Mouse (Mus musculus): ENCODE results near the gene Rangrf. TPM values are rescaled to one million over a fixed set of nuclear protein-coding genes. Genes with fewer than 3 reads are reported as not detected.
A peak's percentile ranks its signal among the peaks of the same experiment; 100 is the strongest.

Rangrf gene
- total and polyA plus RNA-seq, 3 experiments: 159 to 207 TPM; not detected in 1

- TF ChIP-seq TCF12 (IDR thresholded peaks at IDR 0.05; ENCODE audit: low read depth, low read length): peak; percentile 75
- TF ChIP-seq CTCF (IDR thresholded peaks at IDR 0.05 in 2 of 3, conservative IDR thresholded peaks at IDR 0.05 in 1 of 3; ENCODE audit: control insufficient read depth in 1 of 3, insufficient read depth in 1 of 3, low read depth in 2 of 3, low read length in 3 of 3, poor library complexity in 1 of 3, severe bottlenecking in 1 of 3): no peak
- TF ChIP-seq BHLHE40 (IDR thresholded peaks at IDR 0.05; ENCODE audit: borderline replicate concordance, low read depth, low read length): no peak
- no peak for TF ChIP-seq ZMIZ1 (IDR thresholded peaks at IDR 0.05; ENCODE audit: low read depth, low read length)
- TF ChIP-seq CHD1 (IDR thresholded peaks at IDR 0.05; ENCODE audit: low read depth, low read length): no peak
- TF ChIP-seq POLR2A (IDR thresholded peaks at IDR 0.05; ENCODE audit: control insufficient read depth in 1 of 2, insufficient read depth in 1 of 2, low read depth in 1 of 2, low read length in 2 of 2, poor library complexity in 1 of 2): no peak
- no peak for TF ChIP-seq JUND (IDR thresholded peaks at IDR 0.05; ENCODE audit: low read depth, low read length)
- TF ChIP-seq MYB (IDR thresholded peaks at IDR 0.05; ENCODE audit: low read depth, low read length): peak; percentile 72
- no peak for TF ChIP-seq CHD2 (IDR thresholded peaks at IDR 0.05; ENCODE audit: low read length)
- peak; percentile 76 to 78 for TF ChIP-seq EP300 (IDR thresholded peaks at IDR 0.05; ENCODE audit: low read depth in 1 of 2, low read length in 2 of 2)
These were observed 50.2 kb downstream of the Rangrf start (continued) for GRCm38 (mm10) chr11:68924749-68925148.

- TF ChIP-seq MEF2A (IDR thresholded peaks at IDR 0.05; ENCODE audit: extremely low read depth, insufficient replicate concordance, low read depth, low read length, poor library complexity, severe bottlenecking): no peak
- TF ChIP-seq MXI1 (IDR thresholded peaks at IDR 0.05; ENCODE audit: low read depth, low read length): no peak
- TF ChIP-seq UBTF (IDR thresholded peaks at IDR 0.05; ENCODE audit: borderline replicate concordance, insufficient read depth, low read depth, low read length): no peak
- TF ChIP-seq USF1 (IDR thresholded peaks at IDR 0.05; ENCODE audit: low read depth, low read length): no peak
- TF ChIP-seq MYC (IDR thresholded peaks at IDR 0.05; ENCODE audit: low read depth, low read length): no peak
- no peak for TF ChIP-seq CHD1 (IDR thresholded peaks at IDR 0.05; ENCODE audit: low read depth, low read length)
- TF ChIP-seq GABPA (IDR thresholded peaks at IDR 0.05; ENCODE audit: low read depth, low read length): no peak
- TF ChIP-seq ZC3H11A (IDR thresholded peaks at IDR 0.05; ENCODE audit: low read depth, low read length): no peak
- no peak for TF ChIP-seq SIN3A (IDR thresholded peaks at IDR 0.05; ENCODE audit: low read length)
- Histone ChIP-seq H3K36me3 (ENCODE audit: control insufficient read depth in 1 of 2, insufficient read depth in 2 of 2, low read length in 2 of 2) (peaks cover 0 to 8% of the 10 kb centered on the region in 2 experiments; a peak in 2 of 4 replicates), H3K79me2 (ENCODE audit: control insufficient read depth, insufficient read depth, low read length, poor library complexity) (no peaks in the 10 kb centered on the region), H3K27ac (ENCODE audit: control insufficient read depth, low read depth, low read length) (no peak overlapping the region), H3K9ac (ENCODE audit: control insufficient read depth, low read depth, low read length, poor library complexity, severe bottlenecking) (no peak overlapping the region), H3K27me3 (ENCODE audit: control insufficient read depth in 1 of 2, insufficient read depth in 2 of 2, low read length in 2 of 2) (0 out of 4 replicates have a peak, but pooled peaks cover 0 to 3% of the 10 kb centered on the region in 2 experiments), H3K4me1 (ENCODE audit: control insufficient read depth in 1 of 2, insufficient read depth in 2 of 2, low read length in 2 of 2) (peaks cover 9 to 12% of the 10 kb centered on the region in 2 experiments), H3K9me3 (replicated peaks; ENCODE audit: insufficient read depth, low read length) (no peaks in the 10 kb centered on the region), H3K4me3 (ENCODE audit: control insufficient read depth in 1 of 2, insufficient read depth in 1 of 2, low read depth in 2 of 2, low read length in 2 of 2) (no peak overlapping the region)
- no peak for DNase-seq (ENCODE audit: low read depth, low spot score)
These were observed 51.8 kb downstream of the Rangrf start for GRCm38 (mm10) chr11:68923191-68923590.

Other genes starting within 250 kb of the Rangrf start
- 59.6 and 70.7 TPM in 2 replicates for gene Ndel1, start 103.3 kb downstream of the Rangrf start, total RNA-seq (2012; rRNA removed)
- 10 to 100 TPM; 55.0 to 61.2 TPM for gene Ndel1, start 103.3 kb downstream of the Rangrf start, polyA plus RNA-seq (2012; ENCODE audit: insufficient read depth in 1 of 2, insufficient read length in 2 of 2, low read depth in 1 of 2, low replicate concordance in 2 of 2, missing spikeins in 1 of 2)
- gene Rnf222, start 86.6 kb downstream of the Rangrf start, total RNA-seq (2012; rRNA removed): 0.23 TPM in 2 replicates
- gene Rnf222, start 86.6 kb downstream of the Rangrf start, polyA plus RNA-seq (2012; ENCODE audit: insufficient read depth in 1 of 2, insufficient read length in 2 of 2, low read depth in 1 of 2, low replicate concordance in 2 of 2, missing spikeins in 1 of 2): under 1 TPM in 1 of 2 experiments, not detected in 1; 0.28 TPM
- gene Rpl26, start 73.6 kb downstream of the Rangrf start, total RNA-seq (2012; rRNA removed): 5,179 and 5,512 TPM in 2 replicates
- 1,000 to 10,000 TPM in 1 of 2 experiments, not detected in 1; 3,167 TPM for gene Rpl26, start 73.6 kb downstream of the Rangrf start, polyA plus RNA-seq (2012; ENCODE audit: insufficient read depth in 1 of 2, insufficient read length in 2 of 2, low read depth in 1 of 2, low replicate concordance in 2 of 2, missing spikeins in 1 of 2)
- gene Odf4, start 48.1 kb downstream of the Rangrf start, total RNA-seq (2012; rRNA removed): not detected in 2 replicates
- gene Odf4, start 48.1 kb downstream of the Rangrf start, polyA plus RNA-seq (2012; ENCODE audit: insufficient read depth in 1 of 2, insufficient read length in 2 of 2, low read depth in 1 of 2, low replicate concordance in 2 of 2, missing spikeins in 1 of 2): not detected
- gene Arhgef15, start 17.7 kb downstream of the Rangrf start, total RNA-seq (2012; rRNA removed): 0.23 TPM in 1 of 2 replicates, not detected in the other
- gene Arhgef15, start 17.7 kb downstream of the Rangrf start, polyA plus RNA-seq (2012; ENCODE audit: insufficient read depth in 1 of 2, insufficient read length in 2 of 2, low read depth in 1 of 2, low replicate concordance in 2 of 2, missing spikeins in 1 of 2): under 1 TPM in 1 of 2 experiments, not detected in 1; 0.74 TPM
- gene Slc25a35, start 7.1 kb downstream of the Rangrf start, total RNA-seq (2012; rRNA removed): 3.3 and 4.9 TPM in 2 replicates
- 1 to 10 TPM in 1 of 2 experiments, not detected in 1; 3.3 TPM for gene Slc25a35, start 7.1 kb downstream of the Rangrf start, polyA plus RNA-seq (2012; ENCODE audit: insufficient read depth in 1 of 2, insufficient read length in 2 of 2, low read depth in 1 of 2, low replicate concordance in 2 of 2, missing spikeins in 1 of 2)
- 124 and 130 TPM in 2 replicates for gene Pfas, start 33.3 kb upstream of the Rangrf start, total RNA-seq (2012; rRNA removed)
- gene Pfas, start 33.3 kb upstream of the Rangrf start, polyA plus RNA-seq (2012; ENCODE audit: insufficient read depth in 1 of 2, insufficient read length in 2 of 2, low read depth in 1 of 2, low replicate concordance in 2 of 2, missing spikeins in 1 of 2): 100 to 1,000 TPM in 1 of 2 experiments, 10 to 100 TPM in 1; 63.5 to 149 TPM
- gene Ctc1, start 40.7 kb upstream of the Rangrf start, total RNA-seq (2012; rRNA removed): 16.0 and 19.5 TPM in 2 replicates
- gene Ctc1, start 40.7 kb upstream of the Rangrf start, polyA plus RNA-seq (2012; ENCODE audit: insufficient read depth in 1 of 2, insufficient read length in 2 of 2, low read depth in 1 of 2, low replicate concordance in 2 of 2, missing spikeins in 1 of 2): 10 to 100 TPM in 1 of 2 experiments, not detected in 1; 59.1 TPM
- gene Aurkb, start 70.5 kb upstream of the Rangrf start, total RNA-seq (2012; rRNA removed): 120 and 124 TPM in 2 replicates
- 100 to 1,000 TPM; 159 to 170 TPM for gene Aurkb, start 70.5 kb upstream of the Rangrf start, polyA plus RNA-seq (2012; ENCODE audit: insufficient read depth in 1 of 2, insufficient read length in 2 of 2, low read depth in 1 of 2, low replicate concordance in 2 of 2, missing spikeins in 1 of 2)
- 9.2 and 10.2 TPM in 2 replicates for gene Borcs6, start 84.5 kb upstream of the Rangrf start, total RNA-seq (2012; rRNA removed)
- 1 to 10 TPM in 1 of 2 experiments, not detected in 1; 9.3 TPM for gene Borcs6, start 84.5 kb upstream of the Rangrf start, polyA plus RNA-seq (2012; ENCODE audit: insufficient read depth in 1 of 2, insufficient read length in 2 of 2, low read depth in 1 of 2, low replicate concordance in 2 of 2, missing spikeins in 1 of 2)
- 44.8 and 47.0 TPM in 2 replicates for gene Tmem107, start 95.6 kb upstream of the Rangrf start, total RNA-seq (2012; rRNA removed)
- gene Tmem107, start 95.6 kb upstream of the Rangrf start, polyA plus RNA-seq (2012; ENCODE audit: insufficient read depth in 1 of 2, insufficient read length in 2 of 2, low read depth in 1 of 2, low replicate concordance in 2 of 2, missing spikeins in 1 of 2): 10 to 100 TPM in 1 of 2 experiments, not detected in 1; 79.5 TPM
- gene Vamp2, start 113.3 kb upstream of the Rangrf start, total RNA-seq (2012; rRNA removed): 3.3 and 4.2 TPM in 2 replicates
- 10 to 100 TPM in 1 of 2 experiments, not detected in 1; 28.9 TPM for gene Vamp2, start 113.3 kb upstream of the Rangrf start, polyA plus RNA-seq (2012; ENCODE audit: insufficient read depth in 1 of 2, insufficient read length in 2 of 2, low read depth in 1 of 2, low replicate concordance in 2 of 2, missing spikeins in 1 of 2)
- gene Per1, start 120.0 kb upstream of the Rangrf start, total RNA-seq (2012; rRNA removed): 4.5 and 5.6 TPM in 2 replicates
- gene Per1, start 120.0 kb upstream of the Rangrf start, polyA plus RNA-seq (2012; ENCODE audit: insufficient read depth in 1 of 2, insufficient read length in 2 of 2, low read depth in 1 of 2, low replicate concordance in 2 of 2, missing spikeins in 1 of 2): 10 to 100 TPM in 1 of 2 experiments, not detected in 1; 34.9 TPM
- gene Hes7, start 145.2 kb upstream of the Rangrf start, total RNA-seq (2012; rRNA removed): 0.08 TPM in 1 of 2 replicates, not detected in the other
- 1 to 10 TPM in 1 of 2 experiments, not detected in 1; 1.4 TPM for gene Hes7, start 145.2 kb upstream of the Rangrf start, polyA plus RNA-seq (2012; ENCODE audit: insufficient read depth in 1 of 2, insufficient read length in 2 of 2, low read depth in 1 of 2, low replicate concordance in 2 of 2, missing spikeins in 1 of 2)
- gene 9130213A22Rik, start 147.4 kb upstream of the Rangrf start, total RNA-seq (2012; rRNA removed): 0.08 TPM in 1 of 2 replicates, not detected in the other
- gene 9130213A22Rik, start 147.4 kb upstream of the Rangrf start, polyA plus RNA-seq (2012; ENCODE audit: insufficient read depth in 1 of 2, insufficient read length in 2 of 2, low read depth in 1 of 2, low replicate concordance in 2 of 2, missing spikeins in 1 of 2): under 1 TPM in 1 of 2 experiments, not detected in 1; 0.26 TPM
- gene Aloxe3, start 150.7 kb upstream of the Rangrf start, total RNA-seq (2012; rRNA removed): not detected in 2 replicates
- gene Aloxe3, start 150.7 kb upstream of the Rangrf start, polyA plus RNA-seq (2012; ENCODE audit: insufficient read depth in 1 of 2, insufficient read length in 2 of 2, low read depth in 1 of 2, low replicate concordance in 2 of 2, missing spikeins in 1 of 2): under 1 TPM in 1 of 2 experiments, not detected in 1; 0.13 TPM
- not detected in 2 replicates for gene Alox12b, start 181.8 kb upstream of the Rangrf start, total RNA-seq (2012; rRNA removed)
- gene Alox12b, start 181.8 kb upstream of the Rangrf start, polyA plus RNA-seq (2012; ENCODE audit: insufficient read depth in 1 of 2, insufficient read length in 2 of 2, low read depth in 1 of 2, low replicate concordance in 2 of 2, missing spikeins in 1 of 2): not detected
- 0.31 and 0.56 TPM in 2 replicates for gene Alox8, start 222.7 kb upstream of the Rangrf start, total RNA-seq (2012; rRNA removed)
- under 1 TPM in 1 of 2 experiments, not detected in 1; 0.07 TPM for gene Alox8, start 222.7 kb upstream of the Rangrf start, polyA plus RNA-seq (2012; ENCODE audit: insufficient read depth in 1 of 2, insufficient read length in 2 of 2, low read depth in 1 of 2, low replicate concordance in 2 of 2, missing spikeins in 1 of 2)